Mouse (Mus musculus) lung, postnatal 10 days (tissue): ENCODE measurements around the gene Hoxa13.

Experiments
- DNase-seq: peaks from one replicate; pipeline ENCODE4 v3.0.0; 2021

Hoxa13 gene

DNA sequence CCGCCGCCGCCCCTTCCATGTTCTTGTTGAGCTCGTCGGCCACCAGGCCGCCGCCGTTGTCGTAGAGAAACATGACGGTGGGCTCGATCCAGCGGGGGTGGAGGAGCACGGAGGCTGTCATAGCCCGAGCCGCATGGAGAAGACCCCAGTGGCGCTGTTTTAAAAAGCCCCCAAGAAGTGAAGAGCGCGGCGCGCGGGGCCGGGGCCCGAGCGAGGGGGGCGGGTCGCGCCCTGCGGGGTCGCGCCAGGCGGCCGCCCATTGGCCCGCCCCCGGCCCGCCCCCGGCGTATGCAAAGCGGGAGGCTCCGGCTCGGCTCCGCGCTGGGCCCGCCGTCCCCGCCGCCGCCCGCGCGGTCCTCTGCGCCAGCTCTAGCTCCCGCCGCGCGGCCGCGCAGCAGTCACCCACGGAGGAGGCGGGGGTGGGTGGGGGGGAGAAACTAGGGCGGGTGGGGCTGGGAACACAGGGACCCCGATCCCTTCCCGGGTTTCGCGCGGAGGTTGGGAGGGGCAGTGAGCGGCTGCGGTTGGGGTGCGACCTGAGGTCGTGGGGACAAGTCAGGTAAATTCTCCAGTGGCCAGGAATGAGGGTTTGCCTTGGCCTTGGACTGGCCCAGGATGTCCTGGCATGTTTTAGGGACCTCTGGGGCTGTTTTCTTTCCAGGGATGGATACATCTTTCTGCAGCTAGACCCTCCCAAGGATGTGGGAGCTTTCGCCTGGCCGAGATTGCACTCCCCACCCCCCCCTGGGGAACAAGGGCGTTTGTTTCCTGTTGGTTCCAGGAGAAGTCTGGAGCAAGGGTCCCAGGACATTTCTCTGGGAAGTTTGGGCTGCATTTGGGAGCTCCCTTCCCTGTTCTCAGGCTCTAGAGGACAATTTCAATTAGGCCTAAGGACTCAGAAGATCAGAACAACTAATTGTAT is at the start of gene Hoxa13:
Gene Hoxa13 (minus strand): TSS at position 227 of the 922 bp plus-strand sequence.
- DNase-seq = no peak

- DNase-seq = no peak
Measured at GRCm38 (mm10) chr6:52310366-52310765, 49.7 kb upstream of the Hoxa13 start.

DNA sequence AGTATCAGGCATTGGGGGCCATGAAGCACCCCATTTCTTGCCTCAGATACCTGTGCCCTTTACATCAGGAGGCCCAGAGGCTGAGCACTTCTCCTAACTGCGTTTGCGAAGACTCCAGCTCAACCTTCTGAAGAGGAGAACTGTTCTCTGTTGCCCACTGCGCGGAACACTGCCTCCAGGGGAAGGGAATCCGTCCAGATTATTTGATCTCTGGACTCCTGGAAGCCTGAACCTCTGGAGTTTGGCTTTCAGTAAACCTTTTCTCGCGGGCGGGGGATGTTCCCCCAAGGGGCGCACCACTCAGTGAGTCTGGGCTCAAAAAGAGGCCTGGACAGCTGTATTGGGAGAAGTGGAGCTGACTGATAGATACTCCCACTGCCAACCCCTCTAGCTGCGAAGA is 49.1 kb upstream of the Hoxa13 start:
- DNase-seq = no peak

GRCm38 (mm10) chr6:52305877-52306389 is 45.3 kb upstream of the Hoxa13 start:
- DNase-seq = peak; percentile 77

GRCm38 (mm10) chr6:52303426-52303825 is 42.7 kb upstream of the Hoxa13 start:
- DNase-seq = no peak

- DNase-seq = no peak
Measured at GRCm38 (mm10) chr6:52300806-52301205, 40.1 kb upstream of the Hoxa13 start.

DNA sequence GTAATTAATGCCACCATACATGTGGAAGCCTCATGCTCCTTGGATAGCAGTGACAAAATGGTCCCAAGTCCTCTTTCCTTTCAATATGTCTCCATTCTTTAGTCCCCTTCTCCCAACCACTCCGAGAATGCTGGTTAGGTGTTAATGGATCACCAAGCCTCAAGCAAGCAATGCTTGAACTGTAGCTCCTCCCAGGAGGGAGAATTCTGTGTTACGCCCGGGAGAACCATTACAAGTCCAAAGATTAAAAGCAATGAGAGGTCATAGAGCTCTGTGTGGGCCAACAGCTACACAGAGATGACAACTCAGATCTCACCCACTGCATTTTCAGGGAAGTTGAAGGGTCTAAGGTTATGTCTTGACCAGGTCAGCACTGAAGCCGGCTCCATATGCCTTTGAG is 37.8 kb upstream of the Hoxa13 start:
- no peak for DNase-seq

DNA sequence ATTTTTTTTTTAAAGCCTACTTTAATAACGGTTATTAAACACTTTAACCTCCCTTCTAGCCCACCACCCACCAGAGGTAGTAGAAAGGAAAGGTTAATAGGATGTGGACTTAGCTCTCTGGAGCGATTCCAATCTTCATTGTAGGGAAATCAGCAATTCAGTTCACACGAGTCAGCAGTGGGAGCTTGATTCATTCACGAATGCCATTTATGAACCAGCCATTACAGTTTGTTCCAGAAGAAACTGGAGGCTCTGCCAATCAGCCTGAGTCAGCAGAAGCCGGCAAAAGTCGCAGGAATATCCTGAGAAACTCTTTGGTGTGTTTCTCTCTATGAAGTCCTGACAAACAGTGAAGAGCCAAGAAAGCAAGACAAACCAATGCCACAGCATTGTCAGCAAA is 33.9 kb upstream of the Hoxa13 start:
- DNase-seq = no peak

DNA sequence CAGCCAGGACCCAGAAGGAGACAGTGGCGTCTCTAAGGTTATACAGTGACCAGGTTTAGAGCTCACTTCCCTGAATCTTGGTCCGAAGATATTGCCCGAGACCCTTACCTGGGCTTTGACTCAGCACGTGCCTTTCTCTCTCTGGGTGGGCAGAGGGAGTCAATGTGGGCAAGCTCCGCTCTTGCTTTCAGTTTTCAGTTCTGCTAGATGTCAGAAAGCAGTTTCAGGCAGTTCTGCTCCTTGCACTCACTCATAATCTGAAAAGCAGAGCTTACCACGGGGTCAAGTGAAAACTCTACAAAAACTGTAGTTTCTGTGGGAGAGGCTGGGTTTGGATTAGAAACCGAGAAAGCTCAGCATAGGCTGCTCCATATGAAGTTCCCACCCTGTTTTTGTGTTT is 31.6 kb upstream of the Hoxa13 start:
- DNase-seq = no peak

DNA sequence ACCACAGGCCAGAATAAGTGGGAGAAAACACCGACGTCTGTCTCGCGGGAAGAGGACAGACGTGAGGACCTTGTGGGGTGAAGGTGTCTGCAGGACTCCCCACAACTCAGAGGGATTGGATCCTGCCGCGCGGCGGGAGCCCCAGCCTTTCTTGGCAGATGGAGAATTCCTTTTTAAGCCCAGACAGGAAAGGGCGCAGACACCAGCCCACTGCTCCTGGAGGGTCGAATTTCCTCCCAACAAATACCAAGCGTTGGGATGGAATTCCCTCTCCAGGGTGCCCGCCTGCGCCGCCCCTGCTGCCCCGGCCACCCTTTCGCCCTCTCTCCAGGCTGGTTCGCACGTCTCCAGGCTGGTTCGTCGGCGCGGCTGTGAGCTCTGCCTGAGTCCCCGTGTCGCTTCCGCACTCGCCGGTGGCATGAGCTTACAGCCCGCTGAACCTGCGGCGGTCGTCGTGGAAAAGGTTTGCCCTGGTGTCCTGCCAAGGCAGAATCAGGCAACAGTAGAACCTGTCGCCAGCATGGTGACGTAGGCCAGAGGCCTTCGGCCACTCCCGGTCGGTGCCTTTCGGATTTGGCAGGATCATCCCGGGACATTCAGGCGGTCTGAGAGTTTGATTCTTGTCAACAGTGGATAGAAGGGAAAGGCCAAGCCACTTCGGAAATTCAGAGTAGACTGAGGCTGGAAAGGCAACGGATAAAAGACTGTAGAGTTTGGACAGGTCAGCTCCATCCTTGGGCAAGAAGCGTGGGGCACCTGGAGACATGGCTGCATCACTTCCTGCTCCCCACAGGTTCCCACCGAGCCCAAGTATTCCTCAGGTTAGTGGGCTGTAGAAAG is 30.6 kb upstream of the Hoxa13 start:
- DNase-seq = no peak

- DNase-seq = no peak
Measured at GRCm38 (mm10) chr6:52290186-52290585, 29.5 kb upstream of the Hoxa13 start.

DNA sequence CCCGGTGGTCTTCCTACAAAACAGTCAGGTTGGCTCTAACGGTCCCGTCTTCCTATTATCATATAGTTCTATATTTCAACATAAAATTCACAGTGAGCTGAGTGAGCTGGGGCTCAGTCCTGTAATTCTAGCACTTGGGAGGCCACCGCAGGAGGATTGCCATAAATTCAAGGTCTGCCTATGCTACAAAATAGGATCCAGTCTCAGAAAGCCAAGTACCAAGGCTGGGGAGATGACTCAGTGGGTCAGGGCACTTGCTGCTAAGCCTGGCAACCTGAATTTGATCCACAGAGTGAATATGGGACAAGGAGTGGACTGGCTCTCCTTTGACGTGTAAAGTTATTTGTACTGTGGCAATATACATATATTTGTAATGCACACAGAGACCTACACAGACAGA is 23.2 kb upstream of the Hoxa13 start:
- no peak for DNase-seq

DNA sequence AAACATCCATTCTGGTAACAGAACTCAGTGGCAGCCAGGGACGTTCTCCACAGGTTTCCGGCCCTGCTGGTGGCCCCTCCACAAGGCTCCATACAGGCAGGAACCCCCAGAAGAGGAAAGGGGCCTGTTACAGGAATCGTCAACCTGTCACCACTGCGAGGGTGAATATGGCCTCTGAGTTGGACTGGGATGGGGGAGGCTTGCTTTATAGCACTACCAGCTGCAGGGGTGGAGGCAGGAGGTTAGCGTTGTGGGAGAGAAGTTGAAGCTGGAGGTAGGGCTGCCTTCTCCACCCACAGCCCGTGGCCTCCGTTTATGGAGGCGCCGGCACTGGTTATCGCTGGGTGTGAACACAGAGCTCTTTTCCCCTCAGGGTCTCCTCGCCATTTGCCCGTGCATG is 20.4 kb upstream of the Hoxa13 start:
- no peak for DNase-seq

- no peak for DNase-seq
Measured at GRCm38 (mm10) chr6:52276920-52277319, 16.2 kb upstream of the Hoxa13 start.

- no peak for DNase-seq
Measured at GRCm38 (mm10) chr6:52276382-52276781, 15.7 kb upstream of the Hoxa13 start.

- DNase-seq = no peak
Measured at GRCm38 (mm10) chr6:52275563-52276280, 15.0 kb upstream of the Hoxa13 start.

DNA sequence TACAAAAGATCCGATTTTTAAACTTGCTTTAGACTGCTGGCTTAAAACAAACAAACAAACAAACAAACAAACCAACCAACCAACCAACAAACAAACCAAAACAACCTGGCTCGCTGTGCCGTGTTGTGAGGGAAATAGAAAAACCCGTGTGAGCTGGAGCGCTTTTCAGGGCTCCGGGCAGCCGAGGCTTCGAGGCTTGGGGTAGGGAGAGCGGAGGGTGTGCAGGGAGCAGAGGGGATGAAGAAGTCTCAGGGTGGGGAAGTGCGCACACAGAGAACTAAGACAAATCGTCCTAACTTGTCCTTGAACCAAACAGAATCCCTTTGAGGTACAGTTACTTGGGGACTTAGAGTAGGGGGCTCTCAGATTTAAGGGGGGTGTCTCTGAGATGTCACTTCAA is 13.9 kb upstream of the Hoxa13 start:
- DNase-seq = no peak

DNA sequence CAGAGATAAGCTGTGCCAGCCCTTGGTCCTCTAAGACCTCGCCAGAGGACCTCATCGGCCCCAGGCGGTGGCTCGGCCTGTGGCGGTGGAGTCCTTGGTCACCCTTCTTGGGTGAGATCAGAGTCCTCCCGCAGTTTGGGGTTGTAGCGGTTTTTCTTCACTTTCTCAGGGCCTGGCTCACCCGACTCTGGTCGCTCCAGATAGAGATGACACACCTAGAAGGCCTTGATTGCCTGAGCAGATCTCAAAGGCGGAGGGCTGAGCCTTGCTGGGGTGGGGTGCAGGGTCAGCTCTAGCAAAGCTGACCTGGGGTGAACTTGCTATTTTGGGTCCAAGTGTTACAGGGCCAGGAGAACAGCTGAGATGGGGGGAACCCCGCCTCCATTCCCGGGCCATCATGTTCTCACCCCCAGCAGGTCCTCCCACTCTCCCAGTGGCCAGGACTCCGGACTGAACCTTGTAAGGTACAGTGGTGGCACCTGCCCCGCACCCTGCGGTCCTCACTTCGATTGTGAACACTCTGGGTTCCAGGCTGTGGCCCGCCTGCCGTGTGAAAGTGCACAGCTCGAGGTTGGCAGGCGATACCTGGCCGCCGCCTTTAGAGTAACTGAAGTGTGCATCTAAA is 13.1 kb upstream of the Hoxa13 start:
- DNase-seq = no peak

- no peak for DNase-seq
Measured at GRCm38 (mm10) chr6:52272766-52273655, 12.3 kb upstream of the Hoxa13 start.

GRCm38 (mm10) chr6:52270494-52271480 is 10.1 kb upstream of the Hoxa13 start:
- peak; percentile 81 for DNase-seq
